Mouse (Mus musculus) heart, postnatal 10 days (tissue): ENCODE data around the gene Tox2. TPM values are rescaled to one million over a fixed set of nuclear protein-coding genes. Genes with fewer than 3 reads are reported as not detected.

Experiments used
- DNase-seq, 2 experiments: peaks; one replicate each; pipeline ENCODE4 v3.0.0; 2021
- intact Hi-C: fragments of 180-260 bp; cut with DNase I; formaldehyde crosslinking; loops from one replicate; pipeline ENCODE4 v1.15.1; 2025
- total RNA-seq, 2 experiments: library from RNA; stranded (reverse); gene quantifications; 2 replicates each; pipeline ENCODE4 v1.2.3; 2021

The Tox2 gene
- total RNA-seq, 2 experiments from 2014 or later, result 3.2 to 3.4 TPM

DNA sequence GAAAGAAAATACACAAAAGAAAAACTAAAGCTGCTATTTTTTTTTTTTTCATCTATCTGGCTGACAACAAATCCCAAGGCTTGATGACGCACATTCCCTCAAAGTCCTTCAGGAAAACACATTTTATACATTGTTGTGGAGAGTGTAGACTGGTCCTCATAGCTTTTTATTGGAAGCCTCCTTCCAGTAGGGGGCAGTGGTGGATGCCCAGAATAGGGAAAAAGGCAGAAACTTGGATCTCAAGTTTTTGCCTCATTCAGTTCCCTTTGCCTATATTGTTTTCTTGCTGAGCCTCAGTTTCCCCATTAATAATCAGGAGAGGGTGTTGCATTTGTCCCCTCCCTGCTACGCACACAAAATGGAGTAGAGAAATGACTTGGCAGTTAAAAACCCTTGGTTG is 49.7 kb downstream of the Tox2 start:
- intact Hi-C loops, result no loop called here
- DNase-seq, result no peak

DNA sequence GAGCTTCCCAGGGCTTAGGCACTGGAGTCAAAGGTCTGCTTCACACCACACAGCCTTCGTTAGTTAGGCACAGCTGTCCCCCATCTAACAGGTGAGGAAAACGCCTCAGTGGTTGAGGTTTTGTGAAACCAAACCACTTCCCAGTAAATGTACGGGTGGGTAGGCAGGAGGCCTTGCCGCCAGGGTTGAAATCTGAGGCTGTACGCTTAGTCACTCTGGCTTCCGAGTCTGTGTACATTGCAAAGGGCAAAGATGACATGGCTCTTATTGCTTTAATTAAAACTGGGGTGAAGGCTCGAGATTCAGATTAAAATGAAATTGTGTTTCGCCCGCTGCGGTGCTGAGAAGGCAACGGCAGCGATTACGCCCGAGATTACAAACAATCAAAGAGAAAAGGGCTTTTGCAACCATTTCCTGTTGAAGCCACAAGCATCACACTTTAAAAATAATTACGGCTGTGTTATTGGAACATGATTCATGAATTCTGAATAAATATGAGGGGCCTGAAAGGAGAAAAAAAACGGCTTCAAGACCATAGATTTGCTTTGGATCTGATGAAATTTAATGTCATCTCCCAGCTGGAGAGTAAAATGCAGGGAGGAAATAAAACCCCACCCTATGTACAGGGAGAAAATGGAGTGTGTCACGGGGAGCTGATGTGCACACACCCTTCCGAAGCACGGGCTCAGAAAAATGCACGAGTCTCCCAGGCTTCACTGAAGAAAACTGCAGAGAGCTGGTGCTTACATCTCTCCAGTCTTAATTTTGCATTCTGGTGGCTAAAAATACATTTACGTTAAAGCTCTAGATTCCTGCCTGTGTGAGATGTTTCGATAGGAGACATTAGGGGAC is 50.5 kb downstream of the Tox2 start:
- intact Hi-C loops, result no loop called here
- no peak for DNase-seq

DNA sequence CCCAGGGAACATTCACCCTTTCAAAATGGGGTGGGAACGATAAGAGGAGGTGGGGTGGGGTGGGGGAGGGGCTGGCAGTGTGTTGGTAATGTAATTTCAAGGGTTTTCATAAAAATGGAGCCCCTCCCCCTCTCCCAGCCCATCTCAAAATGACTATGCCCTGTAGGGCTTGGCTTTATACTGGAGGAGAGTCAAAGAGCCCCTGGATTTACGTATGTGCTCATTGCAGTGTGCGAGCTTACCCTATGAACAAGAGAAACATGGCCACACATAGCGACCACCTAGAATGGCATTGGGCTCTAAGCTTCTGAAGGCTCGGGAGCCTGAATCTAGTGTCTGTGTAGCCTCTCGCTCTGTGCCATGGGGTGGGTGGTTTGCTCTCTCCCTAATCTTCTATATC is 51.3 kb downstream of the Tox2 start:
- intact Hi-C loops, result no loop called here
- no peak for DNase-seq

DNA sequence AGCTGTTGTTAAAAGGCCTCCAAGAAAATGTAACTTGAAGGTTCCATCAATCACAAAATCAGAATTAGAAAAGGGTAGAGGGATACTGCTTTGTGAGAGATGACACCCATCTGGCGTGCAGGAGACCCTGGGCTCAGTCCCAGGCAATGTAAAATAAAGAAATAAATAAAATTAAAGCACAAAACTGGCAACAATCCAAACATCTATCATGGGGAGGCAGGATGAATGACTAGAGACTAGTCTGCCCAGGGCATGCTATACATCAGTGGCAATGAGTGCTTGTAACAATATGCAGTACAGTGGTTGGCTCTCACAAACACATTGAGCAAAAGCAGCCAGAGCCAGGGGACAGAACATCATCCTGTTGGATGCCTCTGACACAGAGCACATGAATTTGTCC is 53.8 kb downstream of the Tox2 start:
- no peak for DNase-seq
- intact Hi-C loops, result no loop called here

DNA sequence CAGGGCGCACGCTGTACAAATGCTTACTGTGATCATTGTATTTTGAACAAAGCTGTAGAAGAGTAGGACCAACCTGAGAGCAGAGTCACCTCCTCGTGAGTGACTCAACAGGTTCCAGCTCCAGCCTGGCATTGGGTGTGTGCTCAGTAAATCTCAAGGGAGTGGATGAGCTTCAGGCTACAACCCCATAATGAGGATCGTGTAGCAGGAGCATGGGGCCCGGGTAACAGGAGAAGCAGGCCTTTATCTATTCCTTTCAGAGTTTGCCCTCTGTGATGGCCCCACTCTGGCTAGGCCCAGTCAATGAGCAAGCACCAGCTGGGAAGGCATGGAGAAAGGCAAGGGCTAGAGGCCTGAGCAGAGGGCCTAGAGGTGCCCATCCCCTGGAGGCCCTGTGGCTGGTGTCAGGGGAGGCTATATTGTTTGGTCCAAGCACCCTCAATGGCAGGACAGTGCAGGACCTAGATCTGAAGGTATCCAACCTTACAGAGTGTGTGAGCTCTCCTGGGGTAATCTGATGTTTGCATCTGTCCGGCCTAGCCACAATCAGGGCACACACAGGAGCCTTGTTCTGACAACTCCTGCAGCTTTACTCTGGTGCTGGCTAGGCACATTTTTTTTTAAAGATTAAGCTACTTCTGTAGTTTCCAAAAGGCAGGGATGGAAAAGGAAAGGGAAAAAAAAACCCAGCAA is 58.6 kb downstream of the Tox2 start:
- no peak for DNase-seq
- intact Hi-C loops, result no loop called here

DNA sequence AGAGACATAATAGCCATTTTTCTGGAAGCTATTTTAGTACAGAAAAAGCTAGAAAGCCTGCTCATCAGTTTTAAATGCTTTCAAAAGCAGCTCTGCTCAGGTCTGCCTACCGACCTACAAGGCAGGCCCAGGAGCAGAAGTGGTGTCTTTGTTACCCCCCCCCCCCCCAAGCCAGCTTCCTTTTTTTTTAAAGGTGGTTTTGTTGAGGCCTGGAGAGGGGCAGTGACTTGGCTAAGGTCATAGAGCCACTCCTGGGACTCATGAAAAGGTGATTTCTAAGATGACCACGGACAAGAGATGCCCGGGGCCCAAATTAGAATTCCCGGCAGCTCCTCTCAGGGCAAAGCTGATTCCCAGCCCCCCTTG is 59.1 kb downstream of the Tox2 start:
- intact Hi-C loops, result no loop called here
- no peak for DNase-seq

DNA sequence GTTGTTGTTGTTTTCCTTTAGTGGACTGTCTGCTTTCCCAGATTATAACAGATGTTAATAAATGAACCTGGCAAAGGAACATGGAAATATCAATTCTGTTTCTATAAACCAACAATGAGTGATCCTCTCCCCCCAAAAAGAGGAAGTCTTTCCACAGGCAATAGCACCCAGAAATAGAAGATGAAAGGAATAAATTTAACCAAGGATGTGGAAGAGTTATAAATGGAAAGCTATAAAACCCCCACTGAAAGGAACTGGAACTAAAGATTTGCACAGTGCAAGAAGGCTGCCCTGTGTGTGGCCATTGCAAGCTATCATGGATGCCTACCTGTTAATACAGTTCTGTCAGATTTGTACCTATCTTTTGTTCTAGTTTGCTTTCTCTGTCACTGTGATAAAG is 64.2 kb downstream of the Tox2 start:
- intact Hi-C loops, result no loop called here
- DNase-seq, result no peak

DNA sequence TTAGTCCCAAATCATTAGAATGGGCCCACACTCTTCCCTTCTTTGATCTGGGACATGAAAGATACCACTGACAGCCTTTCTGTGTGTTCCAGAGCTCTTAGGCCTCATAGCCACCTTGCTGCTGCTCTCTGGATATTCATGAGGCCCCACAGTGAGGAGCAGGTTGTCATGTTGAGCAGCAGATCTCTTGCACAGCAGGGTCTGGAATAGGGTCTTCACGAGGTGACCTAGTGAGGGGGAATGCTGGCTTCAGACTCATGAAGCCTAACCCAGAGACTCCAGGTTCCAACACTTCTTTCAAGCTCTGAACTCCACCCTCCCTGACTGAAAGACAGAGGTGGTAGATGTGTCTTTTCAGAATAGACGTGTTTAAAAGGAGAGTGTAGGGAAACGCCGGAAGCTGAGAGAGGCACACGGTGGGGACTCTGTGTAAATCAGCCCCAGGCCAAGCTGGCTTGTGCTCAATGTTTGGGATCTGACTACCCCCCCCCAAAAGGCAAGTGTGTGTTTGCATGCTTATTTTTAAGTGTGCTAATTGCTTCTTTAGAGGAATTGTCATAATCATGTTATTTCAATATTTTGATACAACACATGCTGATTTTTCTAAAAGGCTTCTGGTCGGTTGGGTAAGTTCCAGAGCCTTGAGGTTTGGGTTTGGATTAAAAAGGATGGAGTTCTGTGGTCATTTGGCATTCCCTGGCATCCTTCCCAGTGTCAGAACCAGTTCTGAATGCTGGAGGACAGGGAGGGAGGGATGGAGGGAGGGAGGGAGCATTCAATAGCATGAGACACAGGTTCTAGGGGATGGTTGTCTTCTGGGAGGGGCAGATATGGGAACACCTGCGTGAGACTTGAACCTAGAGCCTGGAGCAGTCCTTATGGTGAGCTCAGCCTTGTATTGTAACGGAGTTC is 68.9 kb downstream of the Tox2 start:
- DNase-seq, result no peak
- intact Hi-C loops, result no loop called here

DNA sequence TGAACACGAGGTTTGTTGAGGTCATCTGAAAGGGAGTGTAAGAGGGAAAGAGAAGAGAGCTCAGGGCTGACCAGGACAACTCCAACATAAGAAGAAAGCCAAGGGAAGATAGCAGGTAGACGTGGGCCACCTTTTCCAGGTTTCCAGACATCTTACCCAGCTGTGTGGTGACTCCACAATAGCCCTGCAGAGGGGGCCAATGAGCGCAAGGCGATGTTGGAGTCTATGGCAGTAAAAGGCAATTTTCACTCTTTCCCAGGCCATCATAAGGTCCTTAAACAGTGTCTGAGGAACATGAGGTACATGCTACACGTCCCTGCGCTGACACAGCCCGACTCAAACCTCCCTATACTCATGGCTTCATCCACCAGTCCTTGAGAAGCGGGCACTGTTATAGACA is 70.9 kb downstream of the Tox2 start:
- intact Hi-C loops, result no loop called here
- peak in 1 of 2 experiments; percentile 21 for DNase-seq

DNA sequence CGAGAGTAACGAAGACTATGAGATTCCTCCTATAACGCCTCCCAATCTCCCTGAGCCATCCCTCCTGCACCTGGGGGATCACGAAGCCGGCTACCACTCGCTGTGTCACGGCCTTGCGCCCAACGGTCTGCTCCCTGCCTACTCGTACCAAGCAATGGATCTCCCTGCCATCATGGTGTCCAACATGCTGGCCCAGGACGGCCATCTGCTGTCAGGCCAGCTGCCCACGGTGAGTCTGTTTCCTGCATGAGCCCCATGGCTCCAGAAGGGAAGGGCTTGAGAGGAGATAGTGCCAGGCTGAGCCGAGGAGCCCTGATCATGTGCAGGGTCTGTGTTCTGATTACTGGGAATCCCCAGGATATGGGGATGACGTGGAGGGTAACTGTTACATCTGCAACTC is 73.1 kb downstream of the Tox2 start:
- intact Hi-C loops, result no loop called here
- no peak for DNase-seq

DNA sequence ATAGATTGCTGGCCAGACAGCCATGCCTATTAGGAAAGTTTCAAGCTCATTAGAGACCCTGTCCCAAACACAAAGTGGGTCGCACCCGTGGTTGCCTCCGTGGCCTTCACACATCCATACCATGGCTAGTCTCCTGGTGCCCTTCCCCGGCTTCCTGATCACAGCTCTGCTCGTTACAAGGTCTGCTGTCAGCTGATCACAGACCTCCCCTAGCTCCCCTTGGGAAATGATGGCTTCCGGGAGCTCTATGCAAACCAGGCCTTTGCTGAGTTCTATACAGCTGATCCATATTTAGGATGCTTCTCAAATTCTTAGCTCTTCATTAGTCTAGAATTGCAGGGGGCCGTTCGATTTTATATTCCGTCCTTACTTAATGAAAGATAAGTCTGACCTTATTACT is 75.1 kb downstream of the Tox2 start:
- intact Hi-C loops, result no loop called here

DNA sequence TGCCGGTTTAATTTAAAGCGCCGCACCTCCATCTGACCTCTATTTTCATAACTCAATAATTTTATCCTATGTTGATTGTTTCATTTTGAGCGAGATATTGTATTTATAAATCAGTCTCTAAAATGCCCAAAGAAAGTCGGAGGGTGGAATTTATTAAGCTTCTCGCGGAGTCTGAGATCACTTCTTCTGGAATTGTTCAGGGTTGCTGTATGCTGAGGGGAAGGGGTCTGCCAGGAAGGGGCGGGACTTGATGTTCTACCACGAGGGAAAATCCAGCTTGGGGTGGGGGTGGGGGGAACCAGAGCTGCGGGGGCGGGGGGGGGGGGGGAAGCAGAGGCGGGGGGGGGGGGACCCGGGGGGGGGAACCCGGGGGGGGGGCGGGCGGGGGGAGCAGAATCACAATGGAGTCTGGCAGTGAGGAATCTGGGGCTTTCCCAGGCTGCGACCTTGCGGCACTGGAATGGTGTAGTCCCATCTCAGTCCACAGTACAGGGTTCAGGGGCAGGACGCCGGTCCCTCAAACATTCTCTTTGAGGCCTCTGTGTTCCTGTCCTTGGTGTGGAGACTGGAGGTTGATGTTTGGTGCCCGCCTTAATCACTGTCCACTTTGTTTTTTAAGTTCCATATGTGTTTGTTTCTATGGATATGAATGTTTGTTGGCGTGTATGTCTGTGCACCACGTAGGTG is 77.9 kb downstream of the Tox2 start:
- DNase-seq, result no peak
- intact Hi-C loops, result no loop called here

More for the DNA sequence above, 75.1 kb downstream of the Tox2 start:
- no peak for DNase-seq

DNA sequence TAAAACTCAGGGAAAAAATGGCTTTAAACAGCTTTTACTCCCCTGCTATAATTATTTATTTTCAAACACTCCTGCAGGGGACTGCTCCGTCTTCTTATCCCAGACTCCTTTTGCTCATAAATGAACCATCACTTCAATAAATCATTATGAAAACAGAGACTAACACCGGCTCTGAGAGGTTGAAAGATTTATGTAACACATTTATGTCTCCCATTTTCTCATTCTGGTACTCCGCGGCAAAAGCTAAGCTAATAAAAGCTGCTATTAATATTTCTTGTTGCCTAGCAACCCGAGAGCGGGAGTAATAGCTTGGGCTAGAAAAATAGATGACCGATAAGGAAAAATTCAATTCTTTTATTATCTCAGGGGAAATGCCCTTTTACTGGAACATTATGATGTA is 81.9 kb downstream of the Tox2 start:
- intact Hi-C loops, result no loop called here
- no peak for DNase-seq

DNA sequence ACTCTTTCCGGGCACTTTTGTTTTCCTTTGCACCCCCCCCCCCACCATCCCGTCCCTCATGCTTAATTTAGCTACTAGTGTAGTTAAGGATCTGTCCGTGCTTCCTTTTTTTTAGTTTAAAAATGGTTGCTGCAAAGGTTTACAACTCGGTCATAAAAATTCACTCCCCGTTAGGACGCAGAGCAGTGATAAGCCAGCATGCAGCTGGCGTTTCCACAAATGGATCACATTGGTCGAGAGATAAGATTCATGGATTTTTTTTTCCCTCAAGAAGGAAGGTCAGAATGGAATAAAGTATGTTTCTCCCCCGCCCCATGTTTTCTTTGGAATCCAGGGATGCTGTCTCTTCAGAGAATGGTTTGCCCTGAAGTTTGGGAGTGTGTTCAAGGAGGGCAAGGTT is 82.4 kb downstream of the Tox2 start:
- DNase-seq, result no peak
- intact Hi-C loops, result no loop called here

DNA sequence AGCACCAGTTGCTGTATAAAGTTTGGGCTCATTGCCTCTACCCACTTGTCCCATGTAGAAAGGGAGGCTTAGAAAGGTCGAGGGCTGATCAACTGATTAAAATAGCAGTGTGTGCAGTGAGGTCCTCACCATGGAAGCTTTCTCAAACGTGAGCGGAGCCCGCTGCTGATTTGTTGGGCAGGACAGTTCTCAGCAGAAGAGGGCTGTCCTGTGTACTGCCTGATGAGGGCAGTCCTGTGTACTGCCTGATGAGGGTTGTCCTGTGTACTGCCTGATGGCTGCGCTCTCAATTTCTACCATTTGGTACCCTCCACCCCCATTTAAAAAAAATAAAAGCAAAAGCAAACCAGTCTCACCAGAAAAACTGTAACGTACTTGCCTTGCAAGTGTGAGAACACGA is 82.8 kb downstream of the Tox2 start:
- intact Hi-C loops, result no loop called here
- DNase-seq, result peak; percentile 31 to 43

DNA sequence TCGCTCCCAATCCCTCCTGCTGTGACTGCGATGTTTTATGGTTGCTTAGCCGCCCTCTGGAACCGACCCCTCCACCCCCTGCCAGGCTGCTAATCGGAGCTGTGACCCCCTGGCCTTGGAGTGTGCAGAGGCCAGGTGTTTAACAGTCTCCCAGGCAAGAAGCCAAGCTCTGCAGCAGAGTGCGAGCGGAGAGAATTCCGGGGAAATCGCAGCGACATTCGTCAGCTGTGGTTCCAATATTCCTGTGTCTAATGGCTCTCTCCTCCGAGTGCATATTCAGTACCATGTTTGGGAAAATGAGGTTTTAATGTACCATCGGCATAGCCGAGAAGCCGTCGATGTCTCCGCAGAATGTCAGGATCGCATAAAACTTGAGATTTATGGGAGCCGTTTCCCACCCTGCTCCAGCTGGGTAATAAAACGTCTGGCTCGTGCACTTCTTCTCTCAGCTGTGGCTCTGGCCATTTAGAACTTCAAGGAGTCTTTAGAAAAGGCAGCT is 86.0 kb downstream of the Tox2 start:
- peak; percentile 53 to 62 for DNase-seq
- intact Hi-C loops, result no loop called here

DNA sequence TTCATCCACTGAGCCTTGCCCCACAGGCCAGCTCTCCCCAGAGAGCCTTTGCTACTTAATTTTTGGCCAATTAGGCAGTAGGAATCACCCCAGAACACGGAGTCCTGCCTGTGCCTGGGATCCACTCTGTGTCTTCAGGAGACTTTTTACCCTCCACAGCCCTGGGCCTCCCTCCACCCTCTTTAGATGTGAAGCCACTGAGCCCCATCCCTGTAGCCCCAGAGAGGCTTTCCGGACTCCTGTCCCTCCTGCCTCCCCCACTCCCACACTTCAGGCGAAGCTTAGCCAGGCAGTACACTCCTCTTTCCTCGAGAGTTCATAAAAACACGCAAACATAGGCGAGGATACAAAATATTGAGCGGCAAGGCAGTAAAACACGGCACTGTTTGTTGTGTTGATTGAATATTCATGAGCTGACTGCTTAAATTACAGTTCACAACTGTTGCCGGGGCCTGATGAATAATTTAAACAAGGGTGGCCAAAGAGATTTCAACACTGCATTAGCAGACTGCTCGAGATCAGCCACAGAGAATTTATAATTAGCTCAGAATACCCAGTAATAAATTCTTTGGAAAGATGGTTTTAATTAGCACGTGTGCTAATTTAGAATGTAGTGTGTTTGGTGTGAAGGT is 94.2 kb downstream of the Tox2 start:
- no peak for DNase-seq
- intact Hi-C loops, result no loop called here

DNA sequence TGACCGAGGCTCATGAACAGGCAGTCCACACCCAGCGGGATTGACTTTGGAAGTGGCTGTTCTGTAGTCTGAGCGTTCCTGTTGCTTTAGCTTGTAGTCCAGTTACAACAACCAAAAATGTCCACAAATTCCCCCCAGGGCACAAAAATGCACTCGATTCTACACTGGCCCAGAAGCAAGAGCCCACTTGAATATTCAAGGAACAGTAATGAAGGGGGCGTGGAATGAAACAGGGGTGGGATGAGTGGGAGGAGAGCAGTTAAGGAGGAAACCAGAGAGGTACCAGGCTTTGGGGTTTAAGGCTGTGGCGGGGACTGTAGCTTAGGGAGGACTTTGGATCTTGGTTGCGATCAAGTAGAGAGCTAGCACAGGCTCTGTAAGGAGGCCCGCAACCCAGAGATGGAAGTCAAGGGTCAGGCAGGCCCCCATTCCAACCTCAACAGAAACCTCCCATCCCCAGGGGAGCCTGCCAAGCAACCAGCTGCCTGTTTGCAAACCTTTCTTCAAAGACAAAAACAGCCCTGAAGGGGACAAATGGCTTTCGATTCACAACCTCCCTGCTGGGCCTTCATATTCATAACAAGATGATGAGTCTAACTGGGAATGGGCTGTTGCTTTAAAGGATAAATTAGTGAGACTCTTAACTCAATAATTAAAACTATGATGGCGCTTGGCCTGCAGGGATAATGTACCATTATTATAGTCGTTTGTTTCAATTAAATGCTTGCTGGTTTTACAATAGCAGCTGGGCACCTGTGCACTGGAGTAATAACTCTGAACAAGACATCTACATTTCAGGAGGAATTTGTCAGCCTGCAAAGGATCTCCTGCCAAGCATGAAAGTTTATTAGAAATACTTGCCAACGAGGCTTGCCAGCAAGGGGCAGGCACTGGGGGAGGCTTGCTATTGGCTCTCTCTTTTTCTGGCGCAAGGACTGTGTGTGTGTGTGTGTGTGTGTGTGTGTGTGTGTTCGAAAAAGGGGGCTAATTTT is 97.4 kb downstream of the Tox2 start:
- intact Hi-C loops, result no loop called here
- peak in 1 of 2 experiments; percentile 41 for DNase-seq

DNA sequence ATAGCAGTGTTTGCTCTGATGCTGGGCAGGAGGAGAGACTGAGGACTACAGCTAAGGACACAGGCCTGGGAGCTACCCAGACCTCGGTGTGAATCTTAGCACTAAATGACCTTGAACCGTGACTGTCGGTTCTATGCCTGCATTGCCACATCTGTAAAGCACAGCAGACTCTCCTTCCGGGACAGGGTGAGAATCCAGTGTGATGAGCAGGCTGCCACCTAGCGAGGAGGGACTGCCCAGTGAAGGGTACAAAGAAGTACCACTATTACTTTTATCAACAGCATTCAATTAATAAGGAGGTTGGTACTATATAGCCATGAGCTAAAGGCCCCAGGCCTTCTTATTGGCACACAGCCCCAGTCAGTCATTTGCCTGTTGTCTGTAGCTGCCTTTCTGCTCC is 98.7 kb downstream of the Tox2 start:
- intact Hi-C loops, result no loop called here

More for the DNA sequence above, 98.7 kb downstream of the Tox2 start:
- no peak for DNase-seq
